18 mouse cellular contexts compared by ENCODE assay signal in genomic region chr6:31823616-31824015, GRCm38 (mm10).
DNase-seq lines count a peak whose midpoint lies in the region; ATAC-seq lines count a peak whose summit lies in the region.
"Had no signal": no experiment of that assay in that cellular context is flagged by ENCODE, and none has a peak within 500 bp of the region (broad histone marks: within the 10 kb centered on the region; RNA-seq: fewer than 3 reads in every experiment).

No protein-coding gene starts in this region.

- no peak for ATAC-seq in heart, embryonic 12.5 days (ENCODE audit: insufficient number of reproducible peaks, low FRiP score)
- ATAC-seq in hindbrain, embryonic 11.5 days (ENCODE audit: low FRiP score) = no peak
- ATAC-seq: forebrain, embryonic 13.5 days; forebrain, postnatal 0 days; intestine, embryonic 16.5 days had no signal

- no peak overlapping the region for H3K4me2 ChIP-seq in heart, embryonic 12.5 days
- H3K4me2 ChIP-seq in hindbrain, embryonic 11.5 days (replicated peaks; ENCODE audit: low read depth, low read length) = no peak overlapping the region
- H3K4me2 ChIP-seq: forebrain, embryonic 13.5 days; hindbrain, embryonic 14.5 days had no signal

- no peaks in the 10 kb centered on the region for H3K36me3 ChIP-seq in heart, embryonic 12.5 days
- no peaks in the 10 kb centered on the region for H3K36me3 ChIP-seq in hindbrain, embryonic 10.5 days
- H3K36me3 ChIP-seq in hindbrain, embryonic 11.5 days (ENCODE audit: control insufficient read depth, insufficient read depth, low read length) = no peaks in the 10 kb centered on the region
- H3K36me3 ChIP-seq: embryonic facial prominence, embryonic 10.5 days had no signal

- WGBS in heart, embryonic 12.5 days = 80% methylated on average over 5 of the region's 5 CpGs
- 87% methylated on average over 5 of the region's 5 CpGs for WGBS in hindbrain, embryonic 10.5 days
- 90% methylated on average over 5 of the region's 5 CpGs for WGBS in hindbrain, embryonic 11.5 days

- H3K27ac ChIP-seq in heart, embryonic 12.5 days (ENCODE audit: poor library complexity, severe bottlenecking) = no peak overlapping the region
- H3K27ac ChIP-seq in hindbrain, embryonic 10.5 days = no peak overlapping the region
- H3K27ac ChIP-seq in hindbrain, embryonic 11.5 days (ENCODE audit: low read depth, low read length) = no peak overlapping the region
- H3K27ac ChIP-seq: embryonic facial prominence, embryonic 10.5 days; forebrain, embryonic 13.5 days; gastrocnemius, adult 2 months; hindbrain, embryonic 14.5 days had no signal

- no peak overlapping the region for H3K9ac ChIP-seq in heart, embryonic 12.5 days
- no peak overlapping the region for H3K9ac ChIP-seq in hindbrain, embryonic 11.5 days (ENCODE audit: low read depth, low read length)
- H3K9ac ChIP-seq: forebrain, embryonic 13.5 days; forebrain, postnatal 0 days; hindbrain, embryonic 14.5 days had no signal

- H3K4me3 ChIP-seq in heart, embryonic 12.5 days = no peak overlapping the region
- H3K4me3 ChIP-seq in hindbrain, embryonic 10.5 days = no peak overlapping the region
- no peak overlapping the region for H3K4me3 ChIP-seq in hindbrain, embryonic 11.5 days (ENCODE audit: low read depth, low read length)
- H3K4me3 ChIP-seq: embryonic facial prominence, embryonic 10.5 days; forebrain, embryonic 13.5 days; gastrocnemius, adult 2 months had no signal

- H3K4me1 ChIP-seq in heart, embryonic 12.5 days (replicated peaks) = peaks cover under 1% of the 10 kb centered on the region; the same call in 1 of the 2 replicates
- peaks cover 4% of the 10 kb centered on the region; the same call in 1 of the 2 replicates for H3K4me1 ChIP-seq in hindbrain, embryonic 10.5 days (replicated peaks)
- no peaks in the 10 kb centered on the region for H3K4me1 ChIP-seq in hindbrain, embryonic 11.5 days (replicated peaks; ENCODE audit: control insufficient read depth, insufficient read depth, low read length)
- H3K4me1 ChIP-seq: embryonic facial prominence, embryonic 10.5 days had no signal

- H3K9me3 ChIP-seq in heart, embryonic 12.5 days (replicated peaks) = no peaks in the 10 kb centered on the region
- H3K9me3 ChIP-seq in hindbrain, embryonic 10.5 days = no peaks in the 10 kb centered on the region
- no peaks in the 10 kb centered on the region for H3K9me3 ChIP-seq in hindbrain, embryonic 11.5 days (ENCODE audit: control insufficient read depth, low read length)
- H3K9me3 ChIP-seq: embryonic facial prominence, embryonic 10.5 days; forebrain, embryonic 13.5 days had no signal

- 0 out of 2 replicates have a peak, but pooled peaks cover 3% of the 10 kb centered on the region for H3K27me3 ChIP-seq in heart, embryonic 12.5 days (replicated peaks)
- no peaks in the 10 kb centered on the region for H3K27me3 ChIP-seq in hindbrain, embryonic 10.5 days (ENCODE audit: insufficient read depth, poor library complexity, severe bottlenecking)
- H3K27me3 ChIP-seq in hindbrain, embryonic 11.5 days (ENCODE audit: control insufficient read depth, insufficient read depth, low read length) = no peaks in the 10 kb centered on the region
- H3K27me3 ChIP-seq: forebrain, embryonic 13.5 days had no signal

- peak; percentile 27 for DNase-seq in heart, adult 11 months
- peak; percentile 35 for DNase-seq in cerebellum, adult 8-10 months
- DNase-seq in cerebellum, postnatal 14 days = peak; percentile 56 to 70
- DNase-seq in urinary bladder, postnatal 36 days (ENCODE audit: low spot score in 2 of 2) = no peak
- DNase-seq in hindbrain, embryonic 10.5 days (ENCODE audit: low spot score) = no peak
- DNase-seq in hindbrain, embryonic 11.5 days (ENCODE audit: low spot score) = no peak
- DNase-seq: adrenal gland, postnatal 10 days; forebrain, postnatal 0 days; gastrocnemius, adult 2 months; gastrocnemius, postnatal 25 days; heart, postnatal 10 days; heart, postnatal 4 days; kidney, adult 2 months had no signal

Comparison
In these comparisons a context has a peak if more than half of its experiments do, and no peak if none do; other contexts are left out.
1. DNase-seq: peak in heart, adult 11 months (single experiment), cerebellum, adult 8-10 months (single experiment) and cerebellum, postnatal 14 days (2 of 2); none in urinary bladder, postnatal 36 days (0 of 2), hindbrain, embryonic 10.5 days (single experiment) and hindbrain, embryonic 11.5 days (single experiment).